Comparison of ENCODE assay signal across 16 mouse cellular contexts in the genomic region with DNA sequence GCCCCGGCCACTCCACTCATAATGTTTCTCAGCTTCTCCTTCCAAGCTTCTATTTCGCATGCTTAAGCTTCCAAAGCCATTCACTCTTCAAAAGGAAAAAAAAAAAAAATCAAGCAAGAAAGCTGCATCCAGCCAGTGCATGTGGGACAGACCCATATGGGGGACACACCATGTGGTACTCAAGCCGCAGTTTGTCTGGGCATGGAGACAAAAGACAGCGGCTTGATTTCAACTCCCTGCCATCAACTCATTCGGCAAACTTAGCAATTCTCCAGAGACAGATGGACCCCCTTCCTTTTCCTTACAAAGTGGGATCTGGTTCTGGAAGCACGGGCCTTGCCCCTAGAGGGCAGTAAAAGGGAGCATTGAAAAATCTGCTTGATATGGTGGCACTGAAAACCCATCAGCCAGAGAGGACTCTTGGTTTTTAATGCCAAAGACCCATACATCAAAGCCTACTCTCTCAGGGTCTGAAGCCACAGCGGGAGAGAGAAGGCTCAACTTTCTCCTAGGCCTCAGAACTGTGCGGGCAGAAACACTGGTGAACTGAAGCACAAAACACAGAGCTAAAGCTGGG. TPM values are rescaled to one million over a fixed set of nuclear protein-coding genes. Genes with fewer than 3 reads are reported as not detected.
DNase-seq lines count a peak whose midpoint lies in the region; ATAC-seq and TF ChIP-seq lines count a peak whose summit lies in the region.
"Had no signal": no experiment of that assay in that cellular context is flagged by ENCODE, and none has a peak within 500 bp of the region (broad histone marks: within the 10 kb centered on the region; RNA-seq: fewer than 3 reads in every experiment).

No protein-coding gene starts in this region.

- TF ChIP-seq RAD21 in CH12.LX (IDR thresholded peaks at IDR 0.05; ENCODE audit: low read depth, low read length) = peak; percentile 31

- in situ Hi-C loops in CH12.LX (cut with MboI; ENCODE audit: low pct_ligation_motif_present, low pct_unique_long_range_greater_than_20kb, low sequenced_read_pairs) = no loop called here

- no peak for TF ChIP-seq POLR2A in CH12.LX (IDR thresholded peaks at IDR 0.05; ENCODE audit: low read depth, low read length)

- no peaks in the 10 kb centered on the region for H3K79me2 ChIP-seq in CH12.LX (replicated peaks; ENCODE audit: control insufficient read depth, extremely low read depth, insufficient read depth, poor library complexity, severe bottlenecking)

- 0 out of 2 replicates have a peak, but pooled peaks cover 2% of the 10 kb centered on the region for H3K4me1 ChIP-seq in forebrain, embryonic 16.5 days (replicated peaks; ENCODE audit: control insufficient read depth, insufficient read depth, low read length)
- no peaks in the 10 kb centered on the region for H3K4me1 ChIP-seq in forebrain, embryonic 13.5 days
- peaks cover 0 to 8% of the 10 kb centered on the region in 2 experiments; a peak in 2 of 4 replicates for H3K4me1 ChIP-seq in CH12.LX (ENCODE audit: control insufficient read depth in 1 of 2, insufficient read depth in 2 of 2)
- H3K4me1 ChIP-seq: embryonic facial prominence, embryonic 12.5 days; hindbrain, embryonic 12.5 days; lung, embryonic 15.5 days; midbrain, embryonic 15.5 days; neural tube, embryonic 12.5 days had no signal

- H3K4me3 ChIP-seq in forebrain, embryonic 16.5 days (replicated peaks; ENCODE audit: low read length) = no peak overlapping the region
- no peak overlapping the region for H3K4me3 ChIP-seq in forebrain, embryonic 13.5 days
- H3K4me3 ChIP-seq in CH12.LX (replicated peaks in 1 of 3; ENCODE audit: low read depth in 2 of 3, low read length in 2 of 3, poor library complexity in 1 of 3) = no peak overlapping the region
- H3K4me3 ChIP-seq: embryonic facial prominence, embryonic 12.5 days; hindbrain, embryonic 12.5 days; lung, embryonic 15.5 days; midbrain, embryonic 15.5 days; neural tube, embryonic 12.5 days had no signal

- peak in 1 of 2 experiments; percentile 54; a peak in 2 of 4 replicates for TF ChIP-seq CTCF in CH12.LX (conservative IDR thresholded peaks at IDR 0.05 in 1 of 2, IDR thresholded peaks at IDR 0.05 in 1 of 2; ENCODE audit: low read depth in 2 of 2, low read length in 2 of 2)

- H3K9me3 ChIP-seq in forebrain, embryonic 16.5 days (ENCODE audit: control insufficient read depth, low read length) = no peaks in the 10 kb centered on the region
- no peaks in the 10 kb centered on the region for H3K9me3 ChIP-seq in forebrain, embryonic 13.5 days (replicated peaks)
- no peaks in the 10 kb centered on the region for H3K9me3 ChIP-seq in CH12.LX (replicated peaks; ENCODE audit: low read length)
- H3K9me3 ChIP-seq: embryonic facial prominence, embryonic 12.5 days; hindbrain, embryonic 12.5 days; lung, embryonic 15.5 days; midbrain, embryonic 15.5 days; neural tube, embryonic 12.5 days had no signal

- no peak overlapping the region for H3K4me2 ChIP-seq in forebrain, embryonic 16.5 days (ENCODE audit: low read length)
- H3K4me2 ChIP-seq in forebrain, embryonic 13.5 days = no peak overlapping the region
- H3K4me2 ChIP-seq in CH12.LX (ENCODE audit: insufficient read depth, low read depth, poor library complexity, severe bottlenecking) = no peak overlapping the region
- H3K4me2 ChIP-seq: embryonic facial prominence, embryonic 12.5 days; hindbrain, embryonic 12.5 days; lung, embryonic 15.5 days; midbrain, embryonic 15.5 days; neural tube, embryonic 12.5 days had no signal

- dilution Hi-C loops in CH12.LX (cut with MboI; ENCODE audit: extremely low pct_ligation_motif_present, extremely low pct_unique_long_range_greater_than_20kb, low sequenced_read_pairs) = no loop called here

- peak; percentile 57; the same call in 1 of the 2 replicates for ATAC-seq in forebrain, embryonic 16.5 days
- ATAC-seq in forebrain, embryonic 13.5 days = no peak
- no peak for ATAC-seq in erythroblast, adult 5-6 weeks (replicated peaks; ENCODE audit: low FRiP score, poor library complexity, severe bottlenecking)
- ATAC-seq: midbrain, embryonic 15.5 days had no signal

- no peak overlapping the region for H3K9ac ChIP-seq in forebrain, embryonic 16.5 days (replicated peaks; ENCODE audit: low read depth, low read length)
- H3K9ac ChIP-seq in forebrain, embryonic 13.5 days = no peak overlapping the region
- no peak overlapping the region for H3K9ac ChIP-seq in CH12.LX (ENCODE audit: insufficient read depth, low read depth)
- H3K9ac ChIP-seq: embryonic facial prominence, embryonic 12.5 days; hindbrain, embryonic 12.5 days; lung, embryonic 15.5 days; midbrain, embryonic 15.5 days; neural tube, embryonic 12.5 days had no signal

- no peak overlapping the region for H3K27ac ChIP-seq in forebrain, embryonic 16.5 days (ENCODE audit: low read length)
- no peak overlapping the region for H3K27ac ChIP-seq in forebrain, embryonic 13.5 days
- no peak overlapping the region for H3K27ac ChIP-seq in CH12.LX (ENCODE audit: insufficient read depth, low read depth)
- H3K27ac ChIP-seq: embryonic facial prominence, embryonic 12.5 days; hindbrain, embryonic 12.5 days; lung, embryonic 15.5 days; midbrain, embryonic 15.5 days; neural tube, embryonic 12.5 days had no signal

- no peak for TF ChIP-seq EP300 in CH12.LX (IDR thresholded peaks at IDR 0.05; ENCODE audit: low read length)

- WGBS in forebrain, embryonic 16.5 days = 62% methylated on average over 8 of the region's 8 CpGs
- WGBS in forebrain, embryonic 13.5 days = 77% methylated on average over 8 of the region's 8 CpGs

- peaks cover 7% of the 10 kb centered on the region for H3K36me3 ChIP-seq in forebrain, embryonic 16.5 days (ENCODE audit: control insufficient read depth, insufficient read depth)
- peaks cover 70% of the 10 kb centered on the region for H3K36me3 ChIP-seq in forebrain, embryonic 13.5 days (ENCODE audit: poor library complexity, severe bottlenecking)
- no peaks in the 10 kb centered on the region for H3K36me3 ChIP-seq in CH12.LX (replicated peaks in 1 of 2; ENCODE audit: control insufficient read depth in 1 of 2, insufficient read depth in 1 of 2, low read length in 1 of 2)
- H3K36me3 ChIP-seq: embryonic facial prominence, embryonic 12.5 days; lung, embryonic 15.5 days had no signal

- DNase-seq in layer of hippocampus, adult 9-11 months = peak; percentile 24
- no peak for DNase-seq in layer of hippocampus, adult 9-10 months (ENCODE audit: low spot score)
- DNase-seq in CH12.LX (ENCODE audit: extremely low read depth) (no peak), ES-CJ7 (ENCODE audit: low read depth, low spot score) (peak; percentile 17)
- DNase-seq: adrenal gland, postnatal 10 days; kidney, adult 11 months; kidney, postnatal 36 days; liver had no signal

- no peaks in the 10 kb centered on the region for H3K27me3 ChIP-seq in forebrain, embryonic 16.5 days (replicated peaks; ENCODE audit: control insufficient read depth, insufficient read depth, low read length)
- no peaks in the 10 kb centered on the region for H3K27me3 ChIP-seq in forebrain, embryonic 13.5 days
- H3K27me3 ChIP-seq in CH12.LX (replicated peaks) = no peaks in the 10 kb centered on the region
- H3K27me3 ChIP-seq: embryonic facial prominence, embryonic 12.5 days; hindbrain, embryonic 12.5 days; lung, embryonic 15.5 days; midbrain, embryonic 15.5 days; neural tube, embryonic 12.5 days had no signal

TF ChIP-seq in CH12.LX, 34 proteins besides CTCF, POLR2A, EP300 and RAD21:
- TF ChIP-seq SMC3 (IDR thresholded peaks at IDR 0.05; ENCODE audit: low read depth, low read length) = peak; percentile 31
- no peak for TF ChIP-seq UBTF (IDR thresholded peaks at IDR 0.05; ENCODE audit: low read depth, low read length)
TF ChIP-seq in CH12.LX: peak in this region for 1.

RNA-seq across cellular contexts. Expression of gene Map3k9, which starts 54.6 kb away (rescaled TPM):
- polyA plus RNA-seq in forebrain, embryonic 16.5 days (2015; fragmentation: Nextera tagmentation; extraction: Ambion mirVana) = 7.2 and 8.7 TPM in 2 replicates
- polyA plus RNA-seq in forebrain, embryonic 13.5 days (2015; fragmentation: Nextera tagmentation; extraction: Ambion mirVana) = 4.2 and 4.6 TPM in 2 replicates
- total RNA-seq in CH12.LX (2012; rRNA removed) (0.34 and 0.38 TPM in 2 replicates), CH12.LX (2014; rRNA removed) (not detected in 2 replicates)
- 0.10 and 0.13 TPM in 2 replicates for polyA plus RNA-seq in CH12.LX (2012; ENCODE audit: insufficient read length, low read depth)
- total RNA-seq in erythroblast, adult 5-6 weeks (2015; ENCODE audit: low replicate concordance) = 0.58 and 4.8 TPM in 2 replicates
- total RNA-seq in erythroblast, adult 5-6 weeks (2017; ENCODE audit: low replicate concordance) = 1.5 and 1.6 TPM in 2 replicates

Comparison
In these comparisons a context has a peak if more than half of its experiments do, and no peak if none do; other contexts are left out.
1. DNase-seq: peak in layer of hippocampus, adult 9-11 months (single experiment) and ES-CJ7 (single experiment); none in layer of hippocampus, adult 9-10 months (single experiment) and CH12.LX (single experiment).